Mouse (Mus musculus): ENCODE measurements around the gene Syt11. TPM values are rescaled to one million over a fixed set of nuclear protein-coding genes. Genes with fewer than 3 reads are reported as not detected.

Gene Syt11
- polyA plus RNA-seq, 1 experiment from 2014 or later = 207 TPM

GRCm38 (mm10) chr3:88746139-88746870 is 28.7 kb downstream of the Syt11 start:
- no peaks in the 10 kb centered on the region for H3K27me3 ChIP-seq (ENCODE audit: control insufficient read depth, insufficient read depth, low read length)
- DNase-seq (ENCODE audit: low spot score) = no peak
- peaks cover 14% of the 10 kb centered on the region; the same call in 1 of the 2 replicates for H3K9me3 ChIP-seq (ENCODE audit: control insufficient read depth, low read length)
- peaks cover 91% of the 10 kb centered on the region for H3K36me3 ChIP-seq (replicated peaks; ENCODE audit: control insufficient read depth, insufficient read depth)
- WGBS = 93% methylated on average over 15 of the region's 15 CpGs
- no peak for ATAC-seq (ENCODE audit: low FRiP score)
- H3K4me1 ChIP-seq (replicated peaks; ENCODE audit: control insufficient read depth, insufficient read depth, low read length) = no peaks in the 10 kb centered on the region
- no peak overlapping the region for H3K9ac ChIP-seq
- H3K4me3 ChIP-seq (replicated peaks; ENCODE audit: low read length) = no peak overlapping the region
- no peak overlapping the region for H3K4me2 ChIP-seq (replicated peaks)
- no peak overlapping the region for H3K27ac ChIP-seq

- Histone ChIP-seq H3K27me3 (ENCODE audit: control insufficient read depth, insufficient read depth, low read length) (no peaks in the 10 kb centered on the region), H3K9ac (no peak overlapping the region), H3K27ac (no peak overlapping the region), H3K9me3 (ENCODE audit: control insufficient read depth, low read length) (peaks cover 14% of the 10 kb centered on the region; the same call in 1 of the 2 replicates), H3K36me3 (replicated peaks; ENCODE audit: control insufficient read depth, insufficient read depth) (peaks cover 86% of the 10 kb centered on the region), H3K4me1 (replicated peaks; ENCODE audit: control insufficient read depth, insufficient read depth, low read length) (no peaks in the 10 kb centered on the region), H3K4me2 (replicated peaks) (no peak overlapping the region), H3K4me3 (replicated peaks; ENCODE audit: low read length) (no peak overlapping the region)
- 97% methylated on average over 9 of the region's 9 CpGs for WGBS
- ATAC-seq (ENCODE audit: low FRiP score) = no peak
- DNase-seq (ENCODE audit: low spot score) = no peak
Measured at GRCm38 (mm10) chr3:88745534-88745933, 29.4 kb downstream of the Syt11 start.

- no peak overlapping the region for H3K4me2 ChIP-seq (replicated peaks)
- DNase-seq (ENCODE audit: low spot score) (no peak), ATAC-seq (ENCODE audit: low FRiP score) (no peak)
- no peak overlapping the region for H3K9ac ChIP-seq
- 97% methylated on average over 3 of the region's 3 CpGs for WGBS
- H3K4me1 ChIP-seq (replicated peaks; ENCODE audit: control insufficient read depth, insufficient read depth, low read length) = no peaks in the 10 kb centered on the region
- no peak overlapping the region for H3K27ac ChIP-seq
- no peaks in the 10 kb centered on the region for H3K27me3 ChIP-seq (ENCODE audit: control insufficient read depth, insufficient read depth, low read length)
- no peak overlapping the region for H3K4me3 ChIP-seq (replicated peaks; ENCODE audit: low read length)
- H3K36me3 ChIP-seq (replicated peaks; ENCODE audit: control insufficient read depth, insufficient read depth) = peaks cover 64% of the 10 kb centered on the region
- H3K9me3 ChIP-seq (ENCODE audit: control insufficient read depth, low read length) = no peaks in the 10 kb centered on the region
Measured at GRCm38 (mm10) chr3:88740147-88740546, 34.8 kb downstream of the Syt11 start.

GRCm38 (mm10) chr3:88738641-88739040 is 36.3 kb downstream of the Syt11 start:
- Histone ChIP-seq H3K27me3 (ENCODE audit: control insufficient read depth, insufficient read depth, low read length) (no peaks in the 10 kb centered on the region), H3K9me3 (ENCODE audit: control insufficient read depth, low read length) (no peaks in the 10 kb centered on the region), H3K27ac (no peak overlapping the region), H3K4me1 (replicated peaks; ENCODE audit: control insufficient read depth, insufficient read depth, low read length) (no peaks in the 10 kb centered on the region), H3K9ac (no peak overlapping the region), H3K36me3 (replicated peaks; ENCODE audit: control insufficient read depth, insufficient read depth) (peaks cover 51% of the 10 kb centered on the region), H3K4me2 (replicated peaks) (no peak overlapping the region), H3K4me3 (replicated peaks; ENCODE audit: low read length) (no peak overlapping the region)
- no peak for ATAC-seq (ENCODE audit: low FRiP score)
- WGBS = 56% methylated on average over 3 of the region's 3 CpGs
- DNase-seq (ENCODE audit: low spot score) = peak; percentile 52

GRCm38 (mm10) chr3:88736556-88736955 is 38.4 kb downstream of the Syt11 start:
- H3K4me2 ChIP-seq (replicated peaks) = no peak overlapping the region
- DNase-seq (ENCODE audit: low spot score) (no peak), ATAC-seq (ENCODE audit: low FRiP score) (no peak)
- H3K4me3 ChIP-seq (replicated peaks; ENCODE audit: low read length) = no peak overlapping the region
- peaks cover 37% of the 10 kb centered on the region for H3K36me3 ChIP-seq (replicated peaks; ENCODE audit: control insufficient read depth, insufficient read depth)
- H3K4me1 ChIP-seq (replicated peaks; ENCODE audit: control insufficient read depth, insufficient read depth, low read length) = no peaks in the 10 kb centered on the region
- no peak overlapping the region for H3K9ac ChIP-seq
- no peak overlapping the region for H3K27ac ChIP-seq
- 93% methylated on average over 2 of the region's 2 CpGs for WGBS
- no peaks in the 10 kb centered on the region for H3K27me3 ChIP-seq (ENCODE audit: control insufficient read depth, insufficient read depth, low read length)
- H3K9me3 ChIP-seq (ENCODE audit: control insufficient read depth, low read length) = no peaks in the 10 kb centered on the region

GRCm38 (mm10) chr3:88719098-88719497 is 55.9 kb downstream of the Syt11 start:
- no peaks in the 10 kb centered on the region for H3K9me3 ChIP-seq (ENCODE audit: control insufficient read depth, low read length)
- H3K4me2 ChIP-seq (replicated peaks) = peak overlapping the region; percentile 86; the same call in 1 of the 2 replicates
- H3K9ac ChIP-seq = no peak overlapping the region
- ATAC-seq (ENCODE audit: low FRiP score) (no peak), DNase-seq (ENCODE audit: low spot score) (no peak)
- H3K4me3 ChIP-seq (replicated peaks; ENCODE audit: low read length) = no peak overlapping the region
- peaks cover 39% of the 10 kb centered on the region for H3K36me3 ChIP-seq (replicated peaks; ENCODE audit: control insufficient read depth, insufficient read depth)
- no peaks in the 10 kb centered on the region for H3K27me3 ChIP-seq (ENCODE audit: control insufficient read depth, insufficient read depth, low read length)
- H3K27ac ChIP-seq = no peak overlapping the region
- WGBS = 80% methylated on average over 2 of the region's 2 CpGs
- peaks cover 13% of the 10 kb centered on the region for H3K4me1 ChIP-seq (replicated peaks; ENCODE audit: control insufficient read depth, insufficient read depth, low read length)

GRCm38 (mm10) chr3:88717831-88718230 is 57.1 kb downstream of the Syt11 start:
- Histone ChIP-seq H3K27ac (no peak overlapping the region), H3K4me3 (replicated peaks; ENCODE audit: low read length) (peak overlapping the region; percentile 49; the same call in 1 of the 2 replicates), H3K9me3 (ENCODE audit: control insufficient read depth, low read length) (no peaks in the 10 kb centered on the region), H3K9ac (0 out of 2 replicates have a peak overlapping the region, but pooled peaks have one; percentile 12), H3K4me2 (replicated peaks) (peak overlapping the region; percentile 86), H3K36me3 (replicated peaks; ENCODE audit: control insufficient read depth, insufficient read depth) (peaks cover 47% of the 10 kb centered on the region), H3K4me1 (replicated peaks; ENCODE audit: control insufficient read depth, insufficient read depth, low read length) (peaks cover 13% of the 10 kb centered on the region), H3K27me3 (ENCODE audit: control insufficient read depth, insufficient read depth, low read length) (no peaks in the 10 kb centered on the region)
- WGBS = 82% methylated on average over 1 of the region's 1 CpGs
- ATAC-seq (ENCODE audit: low FRiP score) (no peak), DNase-seq (ENCODE audit: low spot score) (no peak)

GRCm38 (mm10) chr3:88717198-88717798 is 57.7 kb downstream of the Syt11 start:
- peak overlapping the region; percentile 49 for H3K4me3 ChIP-seq (replicated peaks; ENCODE audit: low read length)
- no peaks in the 10 kb centered on the region for H3K9me3 ChIP-seq (ENCODE audit: control insufficient read depth, low read length)
- peaks cover 52% of the 10 kb centered on the region for H3K36me3 ChIP-seq (replicated peaks; ENCODE audit: control insufficient read depth, insufficient read depth)
- peak overlapping the region; percentile 27 for H3K27ac ChIP-seq
- DNase-seq (ENCODE audit: low spot score) (no peak), ATAC-seq (ENCODE audit: low FRiP score) (peak; percentile 74)
- 4% methylated on average over 9 of the region's 9 CpGs for WGBS
- H3K9ac ChIP-seq = peak overlapping the region; percentile 62
- H3K27me3 ChIP-seq (ENCODE audit: control insufficient read depth, insufficient read depth, low read length) = no peaks in the 10 kb centered on the region
- H3K4me1 ChIP-seq (replicated peaks; ENCODE audit: control insufficient read depth, insufficient read depth, low read length) = peaks cover 13% of the 10 kb centered on the region
- H3K4me2 ChIP-seq (replicated peaks) = peak overlapping the region; percentile 86

- peaks cover 13% of the 10 kb centered on the region for H3K4me1 ChIP-seq (replicated peaks; ENCODE audit: control insufficient read depth, insufficient read depth, low read length)
- peak within 1 kb of the TSS; percentile 62 for H3K9ac ChIP-seq
- H3K4me3 ChIP-seq (replicated peaks; ENCODE audit: low read length) = peak within 1 kb of the TSS; percentile 49
- H3K36me3 ChIP-seq (replicated peaks; ENCODE audit: control insufficient read depth, insufficient read depth) = peaks cover 55% of the 10 kb centered on the region
- WGBS = 2% methylated on average over 27 of the region's 27 CpGs
- H3K27me3 ChIP-seq (ENCODE audit: control insufficient read depth, insufficient read depth, low read length) = no peaks in the 10 kb centered on the region
- peak within 1 kb of the TSS; percentile 86 for H3K4me2 ChIP-seq (replicated peaks)
- DNase-seq (ENCODE audit: low spot score) = peak; percentile 86
- peak within 1 kb of the TSS; percentile 27 for H3K27ac ChIP-seq
- no peaks in the 10 kb centered on the region for H3K9me3 ChIP-seq (ENCODE audit: control insufficient read depth, low read length)
- ATAC-seq (ENCODE audit: low FRiP score) = peak; percentile 92
Measured at GRCm38 (mm10) chr3:88716399-88717197, 58.4 kb downstream of the Syt11 start, which contains the start of gene Rit1. Rit1 (plus strand) TSS chr3:88716838.

Data from hindbrain, embryonic 14.5 days (tissue).